Mouse (Mus musculus): ENCODE measurements around the gene Prkg2.

GRCm38 (mm10) chr5:98986459-98986858, 50.7 kb downstream of the Prkg2 start:
- TF ChIP-seq POLR2A (IDR thresholded peaks at IDR 0.05; ENCODE audit: insufficient read depth, low read depth, low read length): no peak
- no peak for TF ChIP-seq CTCF (IDR thresholded peaks at IDR 0.05; ENCODE audit: insufficient read depth, low read depth, low read length)
